Mouse (Mus musculus): ENCODE data around the gene Rhox4f. TPM values are rescaled to one million over a fixed set of nuclear protein-coding genes. Genes with fewer than 3 reads are reported as not detected.

Rhox4f gene
- polyA plus RNA-seq, 1 experiment from 2014 or later: not detected

Other genes starting within 250 kb of the Rhox4f start
- not detected in 2 replicates for gene Rhox3a2, start 227.7 kb downstream of the Rhox4f start, polyA plus RNA-seq (2014; fragmentation: Nextera tagmentation; extraction: Ambion mirVana)
- not detected in 2 replicates for gene Rhox4a2, start 216.9 kb downstream of the Rhox4f start, polyA plus RNA-seq (2014; fragmentation: Nextera tagmentation; extraction: Ambion mirVana)
- not detected in 2 replicates for gene Rhox2b, start 195.6 kb downstream of the Rhox4f start, polyA plus RNA-seq (2014; fragmentation: Nextera tagmentation; extraction: Ambion mirVana)
- gene Rhox4b, start 175.2 kb downstream of the Rhox4f start, polyA plus RNA-seq (2014; fragmentation: Nextera tagmentation; extraction: Ambion mirVana): not detected in 2 replicates
- not detected in 2 replicates for gene Rhox2c, start 154.0 kb downstream of the Rhox4f start, polyA plus RNA-seq (2014; fragmentation: Nextera tagmentation; extraction: Ambion mirVana)
- gene Rhox3c, start 149.1 kb downstream of the Rhox4f start, polyA plus RNA-seq (2014; fragmentation: Nextera tagmentation; extraction: Ambion mirVana): not detected in 2 replicates
- not detected in 2 replicates for gene Rhox4c, start 127.4 kb downstream of the Rhox4f start, polyA plus RNA-seq (2014; fragmentation: Nextera tagmentation; extraction: Ambion mirVana)
- not detected in 2 replicates for gene Rhox2d, start 114.3 kb downstream of the Rhox4f start, polyA plus RNA-seq (2014; fragmentation: Nextera tagmentation; extraction: Ambion mirVana)
- not detected in 2 replicates for gene Rhox4d, start 93.3 kb downstream of the Rhox4f start, polyA plus RNA-seq (2014; fragmentation: Nextera tagmentation; extraction: Ambion mirVana)
- not detected in 2 replicates for gene Rhox2e, start 77.3 kb downstream of the Rhox4f start, polyA plus RNA-seq (2014; fragmentation: Nextera tagmentation; extraction: Ambion mirVana)
- gene Rhox3e, start 65.7 kb downstream of the Rhox4f start, polyA plus RNA-seq (2014; fragmentation: Nextera tagmentation; extraction: Ambion mirVana): not detected in 2 replicates
- not detected in 2 replicates for gene Rhox4e, start 50.3 kb downstream of the Rhox4f start, polyA plus RNA-seq (2014; fragmentation: Nextera tagmentation; extraction: Ambion mirVana)
- not detected in 2 replicates for gene Rhox2f, start 36.3 kb downstream of the Rhox4f start, polyA plus RNA-seq (2014; fragmentation: Nextera tagmentation; extraction: Ambion mirVana)
- not detected in 2 replicates for gene Rhox3f, start 26.7 kb downstream of the Rhox4f start, polyA plus RNA-seq (2014; fragmentation: Nextera tagmentation; extraction: Ambion mirVana)
- gene Rhox3g, start 20.9 kb upstream of the Rhox4f start, polyA plus RNA-seq (2014; fragmentation: Nextera tagmentation; extraction: Ambion mirVana): not detected in 2 replicates
- not detected in 2 replicates for gene Rhox2g, start 35.8 kb upstream of the Rhox4f start, polyA plus RNA-seq (2014; fragmentation: Nextera tagmentation; extraction: Ambion mirVana)
- not detected in 2 replicates for gene Rhox4g, start 43.6 kb upstream of the Rhox4f start, polyA plus RNA-seq (2014; fragmentation: Nextera tagmentation; extraction: Ambion mirVana)
- not detected in 2 replicates for gene Rhox3h, start 61.1 kb upstream of the Rhox4f start, polyA plus RNA-seq (2014; fragmentation: Nextera tagmentation; extraction: Ambion mirVana)
- not detected in 2 replicates for gene Rhox2h, start 65.6 kb upstream of the Rhox4f start, polyA plus RNA-seq (2014; fragmentation: Nextera tagmentation; extraction: Ambion mirVana)
- gene Rhox5, start 197.1 kb upstream of the Rhox4f start, polyA plus RNA-seq (2014; fragmentation: Nextera tagmentation; extraction: Ambion mirVana): not detected in 2 replicates
- gene Rhox6, start 219.2 kb upstream of the Rhox4f start, polyA plus RNA-seq (2014; fragmentation: Nextera tagmentation; extraction: Ambion mirVana): not detected in 2 replicates
- not detected in 2 replicates for gene Rhox7a, start 224.0 kb upstream of the Rhox4f start, polyA plus RNA-seq (2014; fragmentation: Nextera tagmentation; extraction: Ambion mirVana)

Data from forebrain, embryonic 14.5 days (tissue).